Mouse (Mus musculus) cerebellum, adult 2 months (tissue): Measurements from ENCODE around the gene Gdf15.

Source experiments
- CTCF ChIP-seq: fragments of 200-500 bp; IDR thresholded peaks from 2 replicates; pipeline ENCODE4 v1.5.1; 2011; ENCODE audit warnings: low read depth, mild to moderate bottlenecking, control low read depth, low read length, moderate library complexity, borderline replicate concordance; ENCODE audit not compliant: insufficient read depth
- POLR2A ChIP-seq: fragments of 200-500 bp; IDR thresholded peaks from 2 replicates; pipeline ENCODE4 v1.6.1; 2011; ENCODE audit warnings: low read length, control low read depth, borderline replicate concordance; ENCODE audit not compliant: insufficient read depth

GRCm38 (mm10) chr8:70615281-70615680, 17.0 kb downstream of the Gdf15 start:
- TF ChIP-seq POLR2A (no peak), CTCF (no peak)
